Mouse (Mus musculus): Measurements from ENCODE around the gene D13Ertd608e.
A peak's percentile ranks its signal among the peaks of the same experiment; 100 is the strongest.
"Not testable (repeated sequence)": the region's sequence is repeated elsewhere in the genome, so short reads cannot be mapped to it uniquely, and the experiment has no call there.

D13Ertd608e gene

GRCm38 (mm10) chr13:119835320-119836056 is at the start of gene D13Ertd608e:
Gene D13Ertd608e, plus strand, starts transcription at chr13:119836006.
- DNase-seq: peak; percentile 26 to 33

DNA sequence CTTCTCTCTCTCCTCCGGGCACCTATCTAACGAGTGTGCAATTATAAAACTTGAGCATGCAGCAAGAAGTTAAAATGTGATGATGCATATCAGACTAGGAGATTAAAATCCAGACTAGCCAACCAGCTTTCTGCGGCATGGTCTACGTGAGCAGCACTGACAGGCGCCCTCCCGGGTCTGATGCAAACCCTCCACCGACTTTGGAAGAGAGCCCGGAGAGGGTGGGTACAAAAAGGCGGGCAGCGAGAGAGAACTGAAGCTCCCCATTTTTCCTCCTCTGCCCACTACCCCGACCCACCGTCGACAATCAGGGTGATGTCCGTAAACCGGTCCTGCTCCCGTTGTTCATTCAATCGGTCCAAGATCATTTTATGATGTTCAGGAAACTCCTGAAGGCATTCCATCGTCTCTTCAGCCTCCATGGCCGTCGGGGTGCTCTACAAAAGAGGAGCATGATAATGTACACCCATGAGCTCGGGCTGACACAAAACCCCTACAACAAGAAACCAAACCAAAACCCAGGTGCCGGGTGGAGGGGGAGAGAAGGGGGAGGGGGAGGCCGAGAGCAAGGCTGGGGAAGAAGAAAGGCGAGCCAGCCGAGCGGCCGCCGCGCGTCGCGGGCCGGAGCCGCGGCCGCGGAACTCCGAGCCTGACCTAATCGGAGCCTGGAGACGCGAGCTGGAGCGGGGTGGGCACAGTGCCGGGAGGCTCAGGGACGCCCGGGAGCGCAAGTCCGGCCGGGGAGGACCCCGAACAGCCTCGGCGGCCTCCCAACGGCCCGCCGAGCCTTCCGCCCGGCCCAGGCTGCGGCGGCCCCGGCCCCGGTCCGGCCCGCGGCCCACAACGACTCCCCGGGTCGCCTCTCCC is 45.7 kb upstream of the D13Ertd608e start:
- DNase-seq: peak; percentile 82 to 84

- DNase-seq: peak; percentile 94 to 97
Measured at GRCm38 (mm10) chr13:119790761-119791579, 44.8 kb upstream of the D13Ertd608e start, which contains the start of gene Zfp131. Gene Zfp131, minus strand, starts transcription at chr13:119790889.

- no peak for DNase-seq
Measured at GRCm38 (mm10) chr13:119791580-119792135, 44.1 kb upstream of the D13Ertd608e start.

GRCm38 (mm10) chr13:119792791-119793404 is 42.9 kb upstream of the D13Ertd608e start:
- no peak for DNase-seq

GRCm38 (mm10) chr13:119797656-119798055 is 38.1 kb upstream of the D13Ertd608e start:
- DNase-seq: no peak

- no peak for DNase-seq
Measured at GRCm38 (mm10) chr13:119808937-119809336, 26.9 kb upstream of the D13Ertd608e start.

DNA sequence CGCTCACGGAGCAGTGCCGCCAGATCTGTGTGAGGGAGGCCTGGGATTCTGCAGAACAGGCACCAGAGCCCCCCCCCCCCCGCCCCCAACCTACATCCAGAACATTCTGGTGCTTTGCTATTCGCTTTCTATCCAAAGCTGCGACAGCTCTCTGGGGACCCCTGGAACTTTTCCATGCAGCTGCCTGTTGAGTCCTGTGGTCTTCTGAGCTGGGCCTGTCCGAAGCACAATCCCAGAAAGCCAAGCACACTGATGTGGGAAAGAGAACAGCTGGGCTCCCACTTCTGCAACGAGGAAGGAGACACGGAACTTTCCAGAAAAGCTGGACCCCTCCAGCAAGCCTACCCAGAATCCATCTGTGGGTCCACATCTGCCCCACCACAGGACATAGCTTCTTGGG is 25.8 kb upstream of the D13Ertd608e start:
- DNase-seq: no peak

DNA sequence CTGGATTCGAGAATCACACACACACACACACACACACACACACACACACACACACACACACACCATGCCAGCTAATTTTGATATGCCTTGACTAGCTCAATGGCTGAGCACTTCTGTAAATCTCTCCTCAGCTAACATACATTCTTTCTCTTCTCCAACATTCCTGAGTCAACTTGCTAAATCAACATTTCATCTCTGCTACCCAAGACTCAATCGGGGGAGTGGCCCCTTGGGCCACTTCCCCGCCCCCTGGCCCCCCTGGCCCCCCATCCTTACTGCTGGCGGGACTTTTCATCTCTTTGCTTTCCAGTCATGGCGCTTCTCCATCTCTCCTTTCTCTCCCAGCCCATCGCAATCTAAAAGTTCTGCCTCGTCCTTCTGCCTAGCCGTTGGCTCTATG is 19.0 kb upstream of the D13Ertd608e start:
- DNase-seq: no peak

DNA sequence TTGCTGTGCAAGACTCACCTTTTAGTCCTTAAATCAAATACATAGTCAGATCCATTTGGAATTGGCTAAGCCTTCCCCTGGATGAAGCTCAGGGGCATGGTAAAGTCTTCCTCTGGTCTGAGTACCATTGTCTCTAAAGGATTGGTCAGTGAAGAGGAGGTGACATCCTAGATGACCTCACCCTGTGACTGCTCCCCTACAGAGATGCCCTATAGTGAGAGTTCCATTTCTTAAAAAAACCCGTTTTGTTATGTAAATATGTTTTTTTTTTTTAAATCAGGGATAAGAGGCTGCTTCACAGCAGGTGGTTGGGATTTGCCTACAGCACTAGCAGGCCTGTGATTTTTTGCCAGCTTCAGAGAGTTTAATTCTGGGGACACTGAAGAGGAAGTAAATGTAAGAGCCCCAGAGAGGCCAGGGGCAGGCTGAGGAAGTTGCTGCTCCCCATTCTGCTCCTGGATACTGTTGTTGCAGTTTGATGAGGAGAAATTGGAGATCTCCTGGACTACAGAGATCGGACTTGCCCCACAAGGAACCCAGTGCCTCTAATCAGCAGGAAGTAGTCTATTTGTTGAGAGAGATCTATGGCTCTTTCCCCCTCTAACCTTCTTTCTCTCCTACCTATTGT is 18.1 kb upstream of the D13Ertd608e start:
- no peak for DNase-seq

DNA sequence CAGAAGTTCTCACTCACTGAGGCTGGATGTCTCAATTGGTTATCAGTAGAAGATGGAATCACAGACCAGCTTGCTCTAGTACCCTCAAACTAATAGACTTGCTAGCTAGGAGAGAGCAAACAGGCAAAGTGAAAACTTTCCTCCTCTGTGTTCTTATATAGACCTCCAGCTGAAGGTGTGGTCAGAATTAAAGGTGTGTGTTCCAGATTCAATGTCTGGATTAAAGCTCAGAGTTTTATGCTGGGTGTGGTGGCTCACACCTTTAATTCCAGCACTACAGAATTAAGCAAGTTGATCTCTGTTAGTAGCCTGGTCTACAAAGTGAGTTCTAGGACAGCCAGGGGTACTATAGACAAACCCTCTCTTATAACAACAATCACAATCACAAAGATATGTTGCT is 5.7 kb upstream of the D13Ertd608e start, which contains the start of gene AF067063:
TSS of gene AF067063 (minus strand) at position 101 of the 400 bp plus-strand sequence.
- not testable (repeated sequence) for DNase-seq

GRCm38 (mm10) chr13:119836324-119836811 is 562 bp downstream of the D13Ertd608e start:
- peak; percentile 46 to 60 for DNase-seq

DNA sequence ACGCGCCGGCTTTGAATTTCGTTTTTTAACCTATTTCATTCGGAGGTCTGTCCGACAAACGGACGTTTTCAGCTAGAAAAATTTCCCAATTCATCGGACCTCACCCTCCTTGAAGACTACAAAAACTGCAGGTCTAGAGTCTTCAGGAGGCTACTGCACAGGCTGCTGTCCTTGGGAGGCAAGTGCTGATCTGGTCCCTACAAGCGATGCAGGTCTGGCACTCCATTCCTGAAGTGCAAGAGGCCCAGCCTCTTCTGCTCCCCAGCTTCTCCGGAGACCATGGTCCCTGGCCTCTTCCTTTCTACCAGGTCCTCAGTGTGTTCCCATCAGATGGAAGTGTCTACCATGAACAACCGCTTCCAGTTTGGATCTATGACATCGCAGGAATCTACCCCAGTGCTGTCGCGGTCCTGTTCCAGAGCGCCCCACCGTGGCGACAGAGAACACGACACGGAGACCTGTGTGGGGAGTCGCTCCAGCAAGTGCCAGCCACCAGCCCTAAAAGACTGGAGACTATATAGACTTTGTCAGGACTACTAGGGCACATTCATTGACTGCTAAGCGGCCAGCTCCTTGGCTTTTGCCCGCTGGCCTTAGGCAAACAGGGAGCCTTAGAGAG is 2.0 kb downstream of the D13Ertd608e start:
- DNase-seq: peak; percentile 73 to 81

DNA sequence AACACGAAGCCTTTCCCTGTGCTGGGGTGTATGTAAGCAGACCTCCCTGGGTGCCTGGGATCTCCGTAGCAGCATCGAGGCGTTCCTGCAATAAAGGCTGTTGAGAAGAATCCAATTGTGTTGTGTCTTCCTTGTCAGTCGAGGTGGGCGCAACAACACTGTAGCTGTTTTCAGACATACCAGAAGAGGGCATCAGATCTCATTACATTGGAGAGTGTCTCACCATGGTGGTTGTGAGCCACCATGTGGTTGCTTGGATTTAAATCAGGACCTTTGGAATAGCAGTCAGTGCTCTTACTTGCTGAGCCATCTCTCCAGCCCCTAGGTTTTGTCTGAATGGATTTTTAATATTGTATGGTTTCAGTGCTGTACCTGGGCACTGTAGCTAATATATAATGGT is 4.2 kb downstream of the D13Ertd608e start:
- DNase-seq: not testable (repeated sequence)

DNA sequence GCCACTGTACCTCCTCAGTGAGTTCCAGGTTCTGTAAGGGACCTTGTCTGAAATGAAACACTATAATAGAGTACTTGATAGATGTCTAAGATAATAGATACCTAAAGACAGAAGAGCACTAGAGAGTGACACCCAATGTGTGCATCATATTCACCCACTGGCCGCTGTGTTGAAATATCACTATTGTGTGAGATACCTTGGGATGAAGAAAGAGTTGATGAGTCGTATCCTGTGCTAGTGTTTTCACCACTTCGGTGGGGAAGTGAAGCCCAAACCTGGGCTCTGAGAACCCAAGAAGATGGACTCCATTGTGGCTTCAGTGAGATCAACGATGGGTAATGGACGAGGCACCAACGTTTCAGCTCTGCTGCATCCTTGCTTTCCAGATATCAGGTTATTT is 26.6 kb downstream of the D13Ertd608e start:
- DNase-seq: not testable (repeated sequence)

DNA sequence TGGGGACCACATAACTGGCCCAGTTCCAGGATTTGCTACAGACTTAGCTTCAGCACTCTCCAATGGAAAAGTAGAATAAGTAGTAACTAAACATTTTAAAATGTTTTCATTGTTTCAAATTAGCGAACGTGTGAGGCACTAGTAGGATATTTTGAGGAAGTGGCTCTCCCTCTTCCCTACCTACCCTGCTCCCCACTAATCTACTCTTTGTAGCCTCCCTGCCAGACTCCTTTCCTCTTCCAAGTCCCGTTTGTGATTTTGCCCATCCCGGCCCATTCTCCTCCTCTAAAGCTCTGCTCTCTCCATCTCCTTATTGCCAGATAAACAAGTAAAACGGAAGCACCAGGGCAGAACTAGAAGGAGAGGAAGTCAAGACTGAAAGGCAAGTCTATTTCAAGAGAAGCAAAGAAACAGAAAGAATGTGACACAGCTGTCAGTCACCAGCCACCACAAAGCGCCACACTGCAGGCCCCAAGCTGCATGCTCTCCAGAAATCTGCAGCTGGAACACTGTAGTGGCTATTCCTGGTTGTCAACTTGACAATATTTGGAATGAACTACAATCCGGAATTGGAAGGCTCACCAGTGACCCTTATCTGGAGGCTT is 28.7 kb downstream of the D13Ertd608e start:
- not testable (repeated sequence) for DNase-seq

DNA sequence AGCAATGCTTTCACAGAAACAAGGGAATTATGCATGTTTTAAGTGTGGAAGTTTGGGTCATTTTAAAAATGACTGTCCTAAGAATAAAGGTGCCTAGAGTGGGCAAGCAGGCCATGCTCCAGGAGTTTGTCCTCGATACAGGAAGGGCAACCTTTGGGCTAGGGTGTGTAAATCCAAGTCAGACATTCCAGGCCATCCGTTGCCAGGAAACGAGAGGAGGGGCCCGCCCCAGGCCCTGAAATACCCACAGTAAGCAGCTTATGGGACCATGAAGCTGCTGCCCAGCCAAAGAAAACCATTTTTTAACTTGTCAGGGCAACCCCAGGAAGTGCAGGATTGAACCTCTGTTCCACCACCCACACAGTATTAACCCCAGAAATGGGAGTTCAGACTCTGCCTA is 51.1 kb downstream of the D13Ertd608e start:
- not testable (repeated sequence) for DNase-seq

GRCm38 (mm10) chr13:119894685-119895084 is 58.9 kb downstream of the D13Ertd608e start, which contains the start of gene Tcstv1:
Gene Tcstv1, minus strand, starts transcription at chr13:119894785.
- not testable (repeated sequence) for DNase-seq

Measured in cerebellum, postnatal 25 days (tissue).